Mouse (Mus musculus): ENCODE measurements around the gene Smpdl3b.

DNA sequence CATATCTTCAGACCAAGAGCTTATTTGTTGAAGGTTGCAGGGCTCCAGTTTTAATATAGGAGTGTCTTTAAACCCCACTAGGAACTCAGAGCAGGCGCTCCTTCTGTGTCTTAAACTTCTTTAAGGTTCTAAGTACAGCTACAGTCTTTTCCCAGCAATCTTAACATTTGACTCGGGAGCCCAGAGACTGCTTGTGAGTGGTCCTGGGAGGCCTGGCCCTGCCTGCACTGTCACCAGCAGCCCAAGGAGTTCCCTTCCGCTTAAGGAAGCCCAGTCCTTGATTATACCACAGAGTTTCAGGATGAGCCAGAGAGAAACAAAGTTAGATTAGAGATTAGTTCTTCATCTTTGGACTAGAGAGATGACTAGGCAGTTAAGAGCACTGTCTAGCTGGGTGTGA lies 63.7 kb downstream of the Smpdl3b start:
- TF ChIP-seq CTCF (IDR thresholded peaks at IDR 0.05; ENCODE audit: control insufficient read depth, insufficient read depth, insufficient read length) (no peak), MYOG (IDR thresholded peaks at IDR 0.05; ENCODE audit: control insufficient read depth, extremely low read depth, insufficient read length) (no peak), CEBPB (IDR thresholded peaks at IDR 0.05; ENCODE audit: low read depth) (no peak), MYOD1 (IDR thresholded peaks at IDR 0.05; ENCODE audit: control insufficient read depth, insufficient read length, low read depth) (no peak)
